Mouse (Mus musculus): Measurements from ENCODE around the gene Gsg1l. TPM values are rescaled to one million over a fixed set of nuclear protein-coding genes. Genes with fewer than 3 reads are reported as not detected.
A peak's percentile ranks its signal among the peaks of the same experiment; 100 is the strongest.

Gene Gsg1l
- total RNA-seq, 1 experiment from 2014 or later = not detected

DNA sequence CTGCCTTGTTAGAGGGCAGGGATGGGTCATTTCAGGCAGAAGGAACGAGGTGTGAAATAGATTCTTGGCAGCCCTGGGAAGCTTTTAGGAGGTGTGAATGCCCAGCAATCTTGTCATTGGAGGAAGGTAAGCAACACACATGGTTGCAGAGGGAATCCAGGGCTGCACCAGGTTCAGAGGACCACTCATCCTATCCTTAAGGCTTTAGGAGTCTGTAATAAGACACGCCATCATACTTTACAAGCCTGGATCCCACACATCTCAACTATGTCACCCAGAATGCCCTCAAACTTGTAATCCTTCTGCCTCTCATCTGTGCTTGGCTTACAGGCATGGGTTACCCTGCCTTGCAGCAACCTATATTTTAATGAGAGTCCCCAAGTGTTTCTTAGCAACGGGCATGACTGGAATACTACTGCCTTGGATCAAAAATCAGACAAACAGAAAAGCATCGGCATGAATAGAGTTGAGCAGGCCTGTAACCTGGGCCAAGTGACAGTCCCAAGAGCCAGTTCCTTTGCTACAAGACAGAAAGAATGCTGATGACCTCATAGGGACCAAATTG is 196.0 kb downstream of the Gsg1l start:
- no peak for ATAC-seq (replicated peaks; ENCODE audit: low read depth, poor library complexity, severe bottlenecking)

DNA sequence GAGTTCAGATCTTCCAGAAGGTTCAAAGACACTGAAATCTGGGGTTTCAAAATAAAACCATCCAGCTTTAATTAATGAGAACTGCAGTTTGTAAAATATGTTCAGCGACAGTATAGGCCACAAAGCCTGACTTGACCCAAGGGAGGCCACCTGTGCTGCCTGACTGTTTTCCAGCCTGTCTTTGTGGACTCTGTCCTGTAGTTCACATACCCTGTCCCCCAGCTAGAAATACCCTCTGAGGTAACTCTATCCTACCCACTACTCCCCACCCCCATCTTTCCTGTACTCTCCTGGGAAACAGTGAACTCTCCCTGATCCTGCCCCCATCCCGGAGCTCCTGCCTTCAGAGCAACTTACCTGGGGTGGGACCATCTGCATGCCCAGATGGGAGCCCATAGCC is 199.0 kb downstream of the Gsg1l start:
- ATAC-seq (replicated peaks; ENCODE audit: low read depth, poor library complexity, severe bottlenecking) = no peak

DNA sequence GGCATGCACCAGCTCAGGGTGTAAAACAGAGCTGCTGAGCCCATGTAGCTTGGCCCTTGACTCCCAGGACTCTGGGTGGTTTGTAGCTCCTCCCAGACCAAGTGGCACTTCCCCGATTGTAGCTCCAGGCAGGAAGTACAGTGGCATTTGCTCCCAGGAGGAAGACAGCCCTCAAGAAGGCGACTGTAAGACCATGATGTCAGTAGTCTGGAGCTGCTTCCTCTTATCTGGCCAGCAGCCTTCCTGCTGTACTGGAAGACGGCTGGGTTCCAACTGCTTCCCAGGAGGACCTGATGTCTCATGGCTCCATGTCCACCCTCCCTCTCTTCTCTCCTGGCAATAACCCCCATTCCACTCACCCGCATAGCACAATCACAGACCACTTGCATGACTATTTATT is 204.2 kb downstream of the Gsg1l start:
- peak; percentile 76 for ATAC-seq (replicated peaks; ENCODE audit: low read depth, poor library complexity, severe bottlenecking)

DNA sequence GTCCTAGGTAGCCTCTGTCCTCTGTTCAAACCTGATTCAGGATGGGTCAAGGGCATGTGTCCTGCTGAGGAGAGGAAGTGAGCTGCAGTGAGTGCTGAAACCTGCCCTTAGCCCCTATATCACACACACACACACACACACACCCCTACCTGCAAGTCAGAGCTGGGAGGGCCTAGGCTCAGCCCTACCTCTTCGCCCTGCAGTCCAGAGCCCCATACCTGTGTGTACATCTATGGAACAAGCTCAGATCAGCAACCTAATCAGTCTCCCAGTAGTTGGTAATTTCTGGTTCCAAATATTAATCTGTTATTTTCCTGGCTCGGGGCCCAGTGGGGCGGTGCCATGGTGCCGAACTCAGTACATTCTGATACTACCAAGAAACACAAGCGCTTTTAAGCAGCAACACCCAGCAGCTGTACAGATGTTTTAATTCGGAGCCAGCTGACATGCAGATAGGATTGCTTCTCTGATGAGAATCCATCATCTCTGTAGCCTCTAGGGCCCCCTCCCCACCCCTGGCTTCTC is 208.2 kb downstream of the Gsg1l start:
- ATAC-seq (replicated peaks; ENCODE audit: low read depth, poor library complexity, severe bottlenecking) = no peak

DNA sequence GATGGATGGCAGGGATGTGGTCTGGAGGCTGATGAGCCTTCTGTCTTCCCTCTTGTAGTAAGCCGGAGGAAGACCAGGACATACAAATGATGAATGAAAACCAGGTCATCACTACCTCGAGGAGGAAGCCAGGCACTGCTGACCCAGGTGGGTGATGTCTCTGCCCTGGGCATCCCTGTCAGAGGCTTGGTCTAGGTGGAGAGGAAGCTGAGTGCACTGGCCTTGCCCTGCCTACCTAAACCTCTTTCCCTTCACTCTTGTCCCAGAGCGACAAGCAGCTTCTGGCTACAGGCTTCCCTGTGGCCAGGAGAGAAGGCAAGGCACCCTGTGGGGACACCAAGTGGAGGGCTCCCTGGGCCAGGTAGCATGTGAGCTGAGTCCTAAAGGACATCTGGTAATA is 209.3 kb downstream of the Gsg1l start:
- ATAC-seq (replicated peaks; ENCODE audit: low read depth, poor library complexity, severe bottlenecking) = no peak

DNA sequence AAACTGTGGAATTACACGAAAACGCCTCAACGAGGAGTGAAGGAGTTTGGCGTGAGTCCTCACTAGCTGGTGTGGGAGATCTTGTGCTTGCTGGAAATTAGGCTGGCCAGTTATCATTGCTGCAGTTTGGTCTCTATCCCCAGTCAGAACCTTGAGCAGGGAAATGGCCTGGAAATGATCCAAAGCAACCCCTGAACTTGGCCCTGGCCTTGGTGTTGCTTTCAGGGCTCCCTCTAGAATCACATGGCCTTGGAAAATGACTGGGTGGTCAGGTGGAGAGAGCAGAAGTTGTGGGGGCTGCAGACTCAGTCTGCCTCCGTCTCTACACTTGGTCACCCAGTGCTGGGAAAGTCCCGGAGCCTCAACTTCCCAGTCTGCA is 210.0 kb downstream of the Gsg1l start:
- ATAC-seq (replicated peaks; ENCODE audit: low read depth, poor library complexity, severe bottlenecking) = no peak

DNA sequence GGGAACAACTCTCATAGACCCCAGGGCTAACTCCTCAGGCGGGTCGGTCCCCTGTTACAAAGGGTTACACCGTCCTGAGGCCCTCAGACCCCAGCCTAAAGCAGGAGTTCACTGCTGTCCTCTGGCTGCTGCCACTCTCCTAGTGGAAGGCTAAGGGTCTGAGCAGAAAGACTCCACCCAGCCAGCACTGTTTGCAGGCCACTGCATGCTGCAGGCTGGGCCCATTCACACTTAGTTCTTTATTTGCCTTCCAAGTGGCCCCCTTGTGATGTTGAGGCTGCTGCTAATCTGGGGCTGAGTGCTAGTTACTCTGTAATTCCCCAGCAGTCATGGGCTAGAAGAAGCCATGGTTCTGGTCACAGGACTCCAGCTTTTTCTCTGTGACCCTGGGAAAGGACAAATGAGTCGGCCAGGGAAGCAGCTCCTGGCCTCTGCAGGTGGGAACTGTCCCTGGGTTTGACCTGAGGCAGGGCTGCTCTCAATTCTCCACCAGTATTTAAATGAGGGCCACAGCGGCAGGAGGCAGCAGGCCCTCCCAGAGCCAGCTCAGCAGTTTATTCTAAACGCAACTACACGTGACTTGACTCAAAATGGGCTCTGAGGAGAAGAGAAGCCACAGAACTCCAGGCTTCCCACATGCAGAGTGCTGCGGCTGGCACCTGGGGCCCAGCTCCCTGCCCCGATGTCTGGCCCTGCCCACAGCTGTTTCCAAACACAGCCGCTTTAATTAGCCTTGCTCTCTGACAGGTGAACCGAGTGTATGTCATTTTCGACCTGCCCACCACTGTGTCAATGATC is 210.6 kb downstream of the Gsg1l start:
- ATAC-seq (replicated peaks; ENCODE audit: low read depth, poor library complexity, severe bottlenecking) = no peak

DNA sequence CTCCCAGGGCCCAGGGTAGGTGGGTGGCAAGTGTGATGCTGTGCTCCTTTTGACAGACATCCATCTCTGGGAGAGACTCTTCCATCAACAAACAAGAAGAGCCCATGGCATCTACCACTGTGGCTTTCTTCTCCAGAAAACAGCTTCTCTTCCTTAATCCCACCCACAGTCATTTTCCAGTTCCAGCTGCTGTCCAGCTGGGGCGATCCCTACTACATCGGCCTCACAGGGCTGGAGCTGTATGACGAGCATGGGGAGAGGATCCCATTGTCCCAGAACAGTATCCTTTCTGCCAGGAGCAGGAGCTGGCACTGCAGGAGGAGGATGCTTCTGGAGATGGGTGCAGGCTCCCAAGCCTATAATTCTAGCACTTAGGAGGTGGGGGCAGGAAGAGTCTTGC is 213.6 kb downstream of the Gsg1l start:
- no peak for ATAC-seq (replicated peaks; ENCODE audit: low read depth, poor library complexity, severe bottlenecking)

DNA sequence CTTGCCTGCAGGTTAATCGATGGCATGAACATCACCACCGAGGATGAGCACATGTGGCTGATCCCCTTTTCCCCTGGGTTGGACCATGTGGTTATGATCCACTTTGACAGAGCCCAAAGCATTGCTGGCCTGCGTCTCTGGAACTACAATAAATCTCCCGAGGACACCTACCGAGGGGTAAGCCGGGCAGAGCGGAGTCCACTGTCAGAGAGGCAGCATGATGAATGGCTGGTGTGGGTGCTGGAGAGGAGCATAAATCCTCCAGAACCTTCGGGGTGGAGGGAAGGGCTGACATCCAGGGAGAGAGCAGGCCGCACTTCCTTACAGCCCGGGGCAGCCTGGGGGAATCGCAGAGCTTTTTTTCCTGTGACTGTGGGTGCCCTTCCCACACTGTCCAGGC is 217.0 kb downstream of the Gsg1l start:
- no peak for ATAC-seq (replicated peaks; ENCODE audit: low read depth, poor library complexity, severe bottlenecking)

DNA sequence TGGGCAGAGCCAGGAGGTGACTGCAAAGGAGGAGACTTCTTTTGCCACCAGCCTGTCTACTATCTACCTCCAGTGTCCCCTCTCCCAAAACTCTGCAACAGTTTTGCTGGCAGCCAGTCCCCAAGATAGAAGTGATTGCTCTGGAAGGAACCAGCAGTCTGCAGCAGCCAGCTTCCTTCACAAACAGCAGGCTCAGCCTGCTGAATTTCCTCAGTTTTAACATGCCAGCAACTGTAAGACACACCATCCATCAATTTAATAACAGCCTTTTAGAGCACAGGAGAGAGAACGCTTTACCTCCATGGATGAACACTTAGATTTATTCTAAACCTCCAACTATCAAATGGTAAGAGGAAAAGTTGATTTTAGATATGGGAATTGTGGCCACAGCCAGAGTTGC is 218.2 kb downstream of the Gsg1l start:
- no peak for ATAC-seq (replicated peaks; ENCODE audit: low read depth, poor library complexity, severe bottlenecking)

DNA sequence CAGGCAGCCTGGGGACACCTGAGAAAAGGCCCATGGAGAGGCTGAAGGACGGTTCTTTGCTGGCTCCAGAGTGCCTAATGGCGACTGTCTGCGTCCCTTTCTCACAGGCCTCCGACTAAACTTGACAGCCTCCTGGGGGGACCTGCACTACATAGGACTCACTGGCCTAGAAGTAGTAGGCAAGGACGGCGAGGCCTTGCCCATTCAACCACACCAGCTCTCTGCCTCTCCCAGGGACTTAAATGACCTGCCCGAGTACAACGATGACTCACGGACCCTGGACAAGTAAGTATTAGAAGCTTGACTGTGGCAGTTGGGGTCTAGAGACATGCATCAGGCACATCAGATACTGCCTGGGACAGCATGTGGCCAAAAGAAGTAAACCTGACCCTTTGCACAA is 221.8 kb downstream of the Gsg1l start:
- no peak for ATAC-seq (replicated peaks; ENCODE audit: low read depth, poor library complexity, severe bottlenecking)

DNA sequence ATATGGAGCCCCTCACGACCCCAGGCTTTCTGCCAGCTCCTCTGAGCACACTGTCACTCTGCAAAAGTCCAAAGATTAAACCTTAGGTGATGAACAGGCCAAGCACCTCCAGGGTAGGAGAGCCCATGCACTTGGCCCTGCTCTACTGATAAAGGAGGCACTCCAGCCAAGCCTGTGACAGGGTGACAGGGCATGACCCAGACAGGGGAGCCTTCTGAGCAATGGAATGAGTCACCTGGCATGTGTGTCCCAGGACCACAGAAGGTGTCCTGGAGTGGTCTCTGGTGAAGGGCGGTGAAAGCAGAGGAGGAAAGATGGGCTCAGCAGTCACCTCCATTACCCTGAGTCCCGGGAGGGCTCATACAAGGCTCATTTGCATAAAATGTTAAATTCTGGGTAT is 222.6 kb downstream of the Gsg1l start:
- ATAC-seq (replicated peaks; ENCODE audit: low read depth, poor library complexity, severe bottlenecking) = no peak

DNA sequence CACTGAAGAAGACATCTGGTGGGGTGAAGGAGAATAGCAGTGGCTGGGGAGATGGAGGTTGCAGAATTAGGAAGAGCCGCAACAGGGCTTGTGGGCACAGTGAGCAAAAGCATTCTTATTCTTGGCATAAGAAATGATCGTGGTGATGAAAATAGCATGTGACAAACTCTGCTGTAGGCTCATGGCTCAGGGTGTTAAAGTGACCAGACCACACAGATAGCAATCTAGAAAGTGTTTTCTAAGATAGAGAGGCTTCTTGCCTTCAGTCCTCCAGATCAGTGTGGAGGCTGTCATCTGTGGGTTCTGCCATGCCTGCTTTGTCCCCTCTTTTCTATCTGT is 234.7 kb downstream of the Gsg1l start:
- ATAC-seq (replicated peaks; ENCODE audit: low read depth, poor library complexity, severe bottlenecking) = no peak

DNA sequence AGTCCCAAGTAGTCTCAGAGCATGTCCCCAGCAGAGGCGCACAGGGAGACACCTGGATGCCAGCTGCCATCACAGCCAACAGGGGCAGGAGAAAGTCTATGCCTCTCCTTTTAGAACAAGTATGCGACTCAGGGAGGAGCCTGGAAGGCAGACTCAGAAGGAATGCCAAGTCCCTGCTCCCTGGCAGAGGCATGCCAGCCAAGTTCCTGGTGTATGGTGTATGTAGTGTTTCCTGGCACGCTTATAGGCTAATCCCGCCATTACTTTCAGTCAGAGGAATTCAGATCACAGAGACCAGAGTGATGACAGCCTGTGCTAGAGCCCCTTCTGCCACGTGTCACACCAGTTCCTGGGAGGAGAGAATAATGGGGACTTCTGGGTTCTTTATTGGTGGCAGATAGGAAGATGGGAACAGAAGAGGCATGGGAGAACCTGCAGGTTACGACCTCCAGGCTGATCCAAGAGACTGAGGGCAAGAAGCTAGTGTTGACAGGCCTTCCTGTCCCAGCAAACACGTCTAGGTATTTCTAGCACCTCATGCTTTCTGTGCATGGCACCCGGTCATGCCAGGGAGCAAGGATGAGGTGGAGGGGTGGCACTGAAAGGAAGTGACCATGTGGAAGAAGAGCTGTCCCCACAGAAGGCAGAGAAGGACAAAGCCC is 235.2 kb downstream of the Gsg1l start:
- ATAC-seq (replicated peaks; ENCODE audit: low read depth, poor library complexity, severe bottlenecking) = no peak

DNA sequence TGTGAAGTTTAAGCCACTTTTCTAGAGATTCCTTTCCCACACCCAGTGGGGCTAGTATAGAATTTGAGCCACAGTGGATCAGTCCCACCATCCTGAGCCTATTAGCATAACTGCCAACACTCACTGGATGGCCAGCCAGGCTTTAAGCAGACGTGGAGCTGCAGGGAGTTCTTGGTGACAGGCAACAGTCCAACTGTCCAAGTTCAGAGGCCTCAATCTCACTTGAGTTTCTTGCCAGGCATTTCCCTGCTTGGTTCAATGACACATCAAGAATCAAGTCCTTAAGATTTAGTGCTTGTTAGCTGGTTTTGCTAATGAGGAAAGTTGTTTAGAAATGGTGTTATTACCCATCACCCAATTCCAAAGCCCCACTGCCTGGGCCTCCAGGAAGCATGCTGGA is 236.6 kb downstream of the Gsg1l start:
- ATAC-seq (replicated peaks; ENCODE audit: low read depth, poor library complexity, severe bottlenecking) = no peak

DNA sequence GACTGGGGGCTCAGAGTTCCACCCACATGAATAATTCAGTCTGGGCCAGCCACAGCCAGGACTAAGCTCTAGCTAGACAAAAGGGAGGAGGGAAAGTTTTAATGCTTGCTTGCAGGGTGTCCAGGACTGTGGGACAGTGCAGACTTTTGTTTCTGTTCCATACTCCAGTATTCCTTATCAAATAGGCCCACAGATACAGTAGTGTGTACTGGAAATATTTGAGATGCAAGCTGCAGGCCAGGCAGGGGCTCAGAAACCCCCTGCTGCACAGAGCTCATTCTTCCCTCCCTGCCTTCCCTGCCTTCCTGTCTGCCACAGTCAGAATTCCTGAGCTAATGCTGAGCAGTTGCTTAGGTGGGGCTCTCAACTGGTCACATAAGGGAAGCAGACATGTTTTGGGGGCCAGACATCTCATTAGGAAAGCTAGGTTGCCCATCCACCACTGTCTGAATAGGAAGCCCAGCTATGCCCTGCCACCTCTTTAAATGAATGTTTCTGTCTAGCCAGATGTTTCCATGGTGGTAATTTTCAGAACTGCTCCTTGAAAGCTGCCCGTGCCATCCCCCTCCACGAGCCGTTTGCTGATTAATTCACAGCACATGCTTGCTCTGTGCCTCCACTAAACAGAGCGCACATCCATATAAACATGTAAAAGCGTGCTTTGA is 244.0 kb downstream of the Gsg1l start:
- ATAC-seq (replicated peaks; ENCODE audit: low read depth, poor library complexity, severe bottlenecking) = no peak

DNA sequence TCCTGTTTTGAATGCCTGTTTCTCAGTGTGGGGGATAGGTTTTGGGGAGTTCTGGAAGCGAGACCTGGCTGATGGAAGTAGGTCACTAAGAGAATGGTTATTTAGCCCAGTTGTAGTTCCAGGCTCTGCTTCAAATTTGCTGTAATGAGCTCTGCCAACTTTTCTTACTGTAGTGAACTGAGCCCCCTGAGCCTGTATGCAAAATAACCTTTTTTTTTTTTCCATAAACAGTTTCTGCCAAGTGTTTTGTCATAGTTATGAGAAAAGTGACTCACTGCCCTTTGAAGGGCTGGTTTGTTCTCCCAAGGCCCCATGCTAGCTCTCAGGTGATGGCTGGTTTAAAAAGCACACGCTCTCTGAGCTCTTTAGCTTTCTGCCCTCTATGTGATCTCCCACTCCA is 248.7 kb downstream of the Gsg1l start:
- ATAC-seq (replicated peaks; ENCODE audit: low read depth, poor library complexity, severe bottlenecking) = no peak

DNA sequence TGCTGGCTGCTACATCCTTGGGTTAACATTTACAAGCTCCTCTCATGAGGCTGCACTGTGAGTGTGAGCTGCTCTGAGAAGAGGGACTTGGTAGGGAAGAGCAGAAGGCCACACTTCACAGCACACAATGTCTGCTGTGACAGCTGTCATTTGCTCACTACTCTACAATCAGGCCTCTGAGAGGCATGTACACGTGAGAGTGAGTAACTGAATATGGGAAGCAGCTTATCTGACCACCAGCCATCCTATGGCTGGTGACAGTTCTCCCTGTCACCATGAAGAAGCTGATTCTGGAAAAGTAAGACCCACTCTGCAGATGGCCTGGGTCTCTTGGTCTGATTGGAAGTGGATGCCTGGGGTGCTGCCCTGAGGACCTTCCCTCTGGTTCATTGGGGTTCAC is 249.4 kb downstream of the Gsg1l start:
- no peak for ATAC-seq (replicated peaks; ENCODE audit: low read depth, poor library complexity, severe bottlenecking)

DNA sequence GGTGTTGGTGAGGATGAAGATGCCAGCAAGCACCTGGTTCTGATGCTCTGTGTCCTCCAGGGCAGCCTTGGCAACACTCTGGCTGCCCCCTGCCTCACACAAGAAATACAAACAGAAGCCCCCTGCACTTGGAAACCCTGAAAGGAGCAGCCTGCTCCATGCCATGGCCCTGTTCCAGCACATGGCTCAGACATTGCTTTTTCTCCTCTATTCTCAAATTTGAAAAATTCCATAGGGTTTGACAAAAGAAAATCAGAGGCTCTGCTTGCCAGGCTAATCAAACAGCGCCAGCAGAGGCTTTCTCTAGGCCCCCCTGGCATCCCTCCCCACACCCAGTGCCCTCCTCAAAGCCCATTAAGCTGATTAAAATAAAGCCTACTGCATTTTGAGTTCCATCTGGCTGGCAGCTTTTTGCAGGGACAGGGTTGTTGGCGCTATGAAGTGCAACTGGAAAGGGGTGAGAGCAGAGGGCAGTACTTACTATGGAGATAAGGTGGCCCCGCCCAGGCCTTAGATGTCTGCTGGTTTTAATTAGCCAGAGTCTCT is 253.0 kb downstream of the Gsg1l start:
- 0 out of 2 replicates have a peak, but pooled peaks have one; percentile 39 for ATAC-seq (replicated peaks; ENCODE audit: low read depth, poor library complexity, severe bottlenecking)

DNA sequence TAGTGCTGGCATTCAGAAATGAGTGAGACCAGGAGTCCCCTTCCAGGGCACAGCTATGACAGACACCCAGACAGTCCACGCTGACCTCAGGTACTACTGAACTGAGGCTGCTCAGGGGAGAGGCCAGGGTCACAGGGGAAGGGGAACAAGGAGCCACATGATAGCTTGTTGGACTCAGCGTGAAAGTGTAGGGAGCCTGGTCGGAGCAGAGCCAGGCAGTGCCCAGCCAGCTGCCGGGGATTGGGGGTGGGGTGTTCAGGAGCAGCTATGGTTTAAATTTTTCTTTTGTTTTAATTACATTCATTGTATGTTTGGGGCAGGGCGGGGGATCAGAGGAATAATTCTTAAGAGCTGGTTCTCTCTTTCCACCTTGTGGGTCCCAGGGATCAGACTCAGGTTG is 253.7 kb downstream of the Gsg1l start:
- no peak for ATAC-seq (replicated peaks; ENCODE audit: low read depth, poor library complexity, severe bottlenecking)

All from common myeloid progenitor, adult 5-6 weeks (primary cell).